22 mouse cellular contexts compared by ENCODE assay signal in the genomic region with DNA sequence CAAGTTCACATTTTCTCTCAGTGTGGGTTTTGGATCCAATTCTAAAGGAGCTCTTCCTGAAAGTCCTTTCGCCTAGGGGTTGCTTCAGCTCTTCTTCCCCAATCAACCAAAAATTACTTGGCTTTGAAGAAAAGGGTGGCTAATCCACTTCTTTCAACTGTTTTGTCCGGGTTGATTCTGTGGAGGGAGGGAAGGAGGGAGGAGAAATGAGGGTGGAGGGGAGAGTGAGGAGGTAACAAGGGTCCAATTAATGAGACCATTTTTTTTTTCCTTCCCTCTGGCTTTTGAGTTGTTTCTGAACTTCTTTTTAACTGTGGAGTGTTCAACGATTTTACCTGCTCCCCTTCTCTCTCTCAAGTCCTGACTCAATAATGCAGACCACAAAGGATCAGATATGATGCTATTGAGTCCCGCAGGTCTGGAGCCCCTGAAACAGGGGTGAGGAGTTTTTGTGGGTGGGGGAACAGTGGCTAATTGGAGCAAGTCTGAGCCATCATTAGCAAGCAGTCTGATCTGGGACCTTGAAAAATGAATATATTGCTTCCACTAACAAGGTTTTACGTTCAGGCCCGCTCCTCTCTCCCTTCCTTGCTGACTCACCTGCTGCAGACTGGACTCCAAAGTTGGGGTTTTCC.
DNase-seq lines count a peak whose midpoint lies in the region; ATAC-seq lines count a peak whose summit lies in the region.
"Had no signal": no experiment of that assay in that cellular context is flagged by ENCODE, and none has a peak within 500 bp of the region (broad histone marks: within the 10 kb centered on the region; RNA-seq: fewer than 3 reads in every experiment).

No protein-coding gene starts in this region.

- H3K4me1 ChIP-seq in forebrain, embryonic 10.5 days = peaks cover 92% of the 10 kb centered on the region
- peaks cover 26% of the 10 kb centered on the region for H3K4me1 ChIP-seq in forebrain, embryonic 16.5 days (replicated peaks; ENCODE audit: control insufficient read depth, insufficient read depth, low read length)
- peaks cover 39% of the 10 kb centered on the region for H3K4me1 ChIP-seq in midbrain, embryonic 12.5 days
- peaks cover 31% of the 10 kb centered on the region for H3K4me1 ChIP-seq in midbrain, embryonic 13.5 days (replicated peaks)
- H3K4me1 ChIP-seq in limb, embryonic 12.5 days (replicated peaks) = peaks cover 59% of the 10 kb centered on the region
- H3K4me1 ChIP-seq: heart, embryonic 15.5 days; stomach, embryonic 15.5 days had no signal

- 33% methylated on average over 6 of the region's 6 CpGs for WGBS in forebrain, embryonic 10.5 days
- WGBS in forebrain, embryonic 16.5 days = 20% methylated on average over 6 of the region's 6 CpGs
- WGBS in midbrain, embryonic 12.5 days = 60% methylated on average over 6 of the region's 6 CpGs
- WGBS in midbrain, embryonic 13.5 days = 51% methylated on average over 6 of the region's 6 CpGs
- 42% methylated on average over 6 of the region's 6 CpGs for WGBS in limb, embryonic 12.5 days

- H3K4me3 ChIP-seq in forebrain, embryonic 10.5 days = peak overlapping the region; percentile 48
- H3K4me3 ChIP-seq in forebrain, embryonic 16.5 days (replicated peaks; ENCODE audit: low read length) = no peak overlapping the region
- no peak overlapping the region for H3K4me3 ChIP-seq in midbrain, embryonic 12.5 days
- H3K4me3 ChIP-seq in midbrain, embryonic 13.5 days (replicated peaks) = no peak overlapping the region
- no peak overlapping the region for H3K4me3 ChIP-seq in limb, embryonic 12.5 days (replicated peaks)
- H3K4me3 ChIP-seq: heart, embryonic 15.5 days; hindbrain, embryonic 15.5 days; stomach, embryonic 15.5 days had no signal

- peaks cover 49% of the 10 kb centered on the region for H3K27me3 ChIP-seq in forebrain, embryonic 10.5 days (ENCODE audit: poor library complexity, severe bottlenecking)
- H3K27me3 ChIP-seq in forebrain, embryonic 16.5 days (replicated peaks; ENCODE audit: control insufficient read depth, insufficient read depth, low read length) = no peaks in the 10 kb centered on the region
- peaks cover 10% of the 10 kb centered on the region; the same call in 1 of the 2 replicates for H3K27me3 ChIP-seq in midbrain, embryonic 12.5 days
- H3K27me3 ChIP-seq in midbrain, embryonic 13.5 days = peaks cover 7% of the 10 kb centered on the region; the same call in 1 of the 2 replicates
- no peaks in the 10 kb centered on the region for H3K27me3 ChIP-seq in limb, embryonic 12.5 days
- H3K27me3 ChIP-seq: heart, embryonic 15.5 days; hindbrain, embryonic 15.5 days; stomach, embryonic 15.5 days had no signal

- peak overlapping the region; percentile 89 for H3K27ac ChIP-seq in forebrain, embryonic 10.5 days
- H3K27ac ChIP-seq in forebrain, embryonic 16.5 days (ENCODE audit: low read length) = no peak overlapping the region
- H3K27ac ChIP-seq in midbrain, embryonic 12.5 days (replicated peaks) = 0 out of 2 replicates have a peak overlapping the region, but pooled peaks have one; percentile 30
- no peak overlapping the region for H3K27ac ChIP-seq in midbrain, embryonic 13.5 days
- H3K27ac ChIP-seq in limb, embryonic 12.5 days = peak overlapping the region; percentile 95
- H3K27ac ChIP-seq: heart, embryonic 15.5 days; hindbrain, embryonic 15.5 days; liver, embryonic 14.5 days; stomach, embryonic 15.5 days had no signal

- intact Hi-C loops in left cerebral cortex, postnatal 36 days (cut with DNase I) = no loop called here

- H3K4me2 ChIP-seq in forebrain, embryonic 16.5 days (ENCODE audit: low read length) = no peak overlapping the region
- H3K4me2 ChIP-seq in midbrain, embryonic 12.5 days (replicated peaks) = no peak overlapping the region
- no peak overlapping the region for H3K4me2 ChIP-seq in midbrain, embryonic 13.5 days (replicated peaks)
- peak overlapping the region; percentile 19; the same call in 1 of the 2 replicates for H3K4me2 ChIP-seq in limb, embryonic 12.5 days
- H3K4me2 ChIP-seq: heart, embryonic 15.5 days; hindbrain, embryonic 15.5 days; lung, embryonic 14.5 days; stomach, embryonic 15.5 days had no signal

- no peak for DNase-seq in forebrain, embryonic 10.5 days (ENCODE audit: extremely low spot score, low spot score)
- DNase-seq in left cerebral cortex, postnatal 36 days (ENCODE audit: low spot score in 2 of 2) = no peak
- no peak for DNase-seq in frontal cortex, postnatal 14 days (ENCODE audit: low spot score in 2 of 2)
- DNase-seq: adrenal gland, postnatal 14 days; cerebellum, adult 8-10 months; cerebellum, postnatal 36 days; embryo, embryonic 11 days; gastrocnemius, postnatal 36 days; heart, postnatal 36 days; kidney, adult 8-10 months; kidney, postnatal 14 days; left cerebral cortex, postnatal 4 days; lung, embryonic 14.5 days; thymus, postnatal 25 days had no signal

- no peaks in the 10 kb centered on the region; the same call in 1 of the 2 replicates for H3K9me3 ChIP-seq in forebrain, embryonic 10.5 days
- no peaks in the 10 kb centered on the region for H3K9me3 ChIP-seq in forebrain, embryonic 16.5 days (ENCODE audit: control insufficient read depth, low read length)
- H3K9me3 ChIP-seq in midbrain, embryonic 12.5 days = no peaks in the 10 kb centered on the region
- no peaks in the 10 kb centered on the region for H3K9me3 ChIP-seq in midbrain, embryonic 13.5 days
- H3K9me3 ChIP-seq in limb, embryonic 12.5 days = no peaks in the 10 kb centered on the region
- H3K9me3 ChIP-seq: heart, embryonic 15.5 days; hindbrain, embryonic 15.5 days; stomach, embryonic 15.5 days had no signal

- no peak for ATAC-seq in forebrain, embryonic 16.5 days
- no peak for ATAC-seq in midbrain, embryonic 12.5 days (ENCODE audit: low FRiP score, low read depth)
- ATAC-seq in midbrain, embryonic 13.5 days = no peak
- ATAC-seq in limb, embryonic 12.5 days (ENCODE audit: insufficient number of reproducible peaks, insufficient read depth, low FRiP score, low TSS enrichment, low read depth) = no peak

- H3K9ac ChIP-seq in forebrain, embryonic 16.5 days (replicated peaks; ENCODE audit: low read depth, low read length) = no peak overlapping the region
- no peak overlapping the region for H3K9ac ChIP-seq in midbrain, embryonic 12.5 days (replicated peaks)
- H3K9ac ChIP-seq in midbrain, embryonic 13.5 days (replicated peaks) = no peak overlapping the region
- no peak overlapping the region for H3K9ac ChIP-seq in limb, embryonic 12.5 days (replicated peaks)
- H3K9ac ChIP-seq: heart, embryonic 15.5 days; hindbrain, embryonic 15.5 days; liver, embryonic 14.5 days; lung, embryonic 14.5 days; stomach, embryonic 15.5 days had no signal

- peaks cover 3% of the 10 kb centered on the region; the same call in 1 of the 2 replicates for H3K36me3 ChIP-seq in forebrain, embryonic 10.5 days (replicated peaks)
- H3K36me3 ChIP-seq in forebrain, embryonic 16.5 days (ENCODE audit: control insufficient read depth, insufficient read depth) = no peaks in the 10 kb centered on the region
- H3K36me3 ChIP-seq in midbrain, embryonic 12.5 days = no peaks in the 10 kb centered on the region
- H3K36me3 ChIP-seq in midbrain, embryonic 13.5 days = no peaks in the 10 kb centered on the region
- H3K36me3 ChIP-seq in limb, embryonic 12.5 days = no peaks in the 10 kb centered on the region
- H3K36me3 ChIP-seq: heart, embryonic 15.5 days; hindbrain, embryonic 15.5 days; stomach, embryonic 15.5 days had no signal

Comparison
In these comparisons a context has a peak if more than half of its experiments do, and no peak if none do; other contexts are left out.
1. H3K27ac ChIP-seq: peak in forebrain, embryonic 10.5 days (single experiment), midbrain, embryonic 12.5 days (single experiment) and limb, embryonic 12.5 days (single experiment); none in forebrain, embryonic 16.5 days (single experiment) and midbrain, embryonic 13.5 days (single experiment).